Mouse (Mus musculus) MEL (cell line): ENCODE measurements around the gene Dnm1. TPM values are rescaled to one million over a fixed set of nuclear protein-coding genes. Genes with fewer than 3 reads are reported as not detected.

ENCODE experiments used
- DNase-seq: peaks from one replicate; pipeline ENCODE4 v3.0.0; 2011; ENCODE audit warnings: low read depth, low spot score
- H3K27ac ChIP-seq: 2 replicates; pipeline ENCODE4 v1.5.1; 2012; ENCODE audit warnings: low read depth, mild to moderate bottlenecking, control low read depth, low read length, moderate library complexity; ENCODE audit not compliant: control insufficient read depth
- H3K27me3 ChIP-seq, 2 experiments: fragments of 150-350 bp in 1 of 2; sonication (generic) in 1 of 2; 2 replicates each; pipeline ENCODE4 v1.6.1; 2012; ENCODE audit warnings: low read length in 2 of 2, mild to moderate bottlenecking in 2 of 2, improper control_type of control experiment in 1 of 2, moderate library complexity in 1 of 2; ENCODE audit not compliant: insufficient read depth in 2 of 2, control insufficient read depth in 1 of 2
- H3K36me3 ChIP-seq, 2 experiments: 2 replicates each; pipeline ENCODE4 v1.6.1; 2012 to 2014; ENCODE audit warnings: low read length in 2 of 2, improper control_type of control experiment in 1 of 2, inconsistent platforms in 1 of 2, mild to moderate bottlenecking in 1 of 2; ENCODE audit not compliant: insufficient read depth in 2 of 2, control insufficient read depth in 1 of 2
- H3K4me1 ChIP-seq, 2 experiments: fragments of 150-350 bp in 1 of 2; sonication (generic) in 1 of 2; 2 replicates each; pipeline ENCODE4 v1.6.1; 2012; ENCODE audit warnings: low read length in 2 of 2, improper control_type of control experiment in 1 of 2, mild to moderate bottlenecking in 1 of 2; ENCODE audit not compliant: insufficient read depth in 2 of 2, control insufficient read depth in 1 of 2
- H3K4me3 ChIP-seq, 2 experiments: fragments of 150-350 bp in 1 of 2; sonication (generic) in 1 of 2; 2 replicates each; pipeline ENCODE4 v1.5.1; 2012; ENCODE audit warnings: low read depth in 2 of 2, low read length in 2 of 2, mild to moderate bottlenecking in 2 of 2, moderate library complexity in 2 of 2, control low read depth in 1 of 2, improper control_type of control experiment in 1 of 2; ENCODE audit not compliant: control insufficient read depth in 1 of 2, insufficient read depth in 1 of 2
- H3K79me2 ChIP-seq: 2 replicates; pipeline ENCODE4 v1.6.1; 2012; ENCODE audit warnings: mild to moderate bottlenecking, low read length, moderate library complexity; ENCODE audit not compliant: control insufficient read depth, poor library complexity, insufficient read depth
- H3K9ac ChIP-seq: 2 replicates; pipeline ENCODE4 v1.6.1; 2012; ENCODE audit warnings: low read depth, mild to moderate bottlenecking, control low read depth, low read length, moderate library complexity; ENCODE audit not compliant: control insufficient read depth, poor library complexity, severe bottlenecking
- H3K9me3 ChIP-seq: fragments of 150-350 bp; sonication (generic); replicated peaks from 2 replicates; pipeline ENCODE4 v1.6.1; 2012; ENCODE audit warnings: mild to moderate bottlenecking, low read length, improper control_type of control experiment, moderate library complexity; ENCODE audit not compliant: insufficient read depth
- BHLHE40 ChIP-seq: IDR thresholded peaks from 2 replicates; pipeline ENCODE4 v1.6.1; 2012; ENCODE audit warnings: low read depth, mild to moderate bottlenecking, inconsistent platforms, low read length, improper control_type of control experiment, borderline replicate concordance
- CHD1 ChIP-seq: IDR thresholded peaks from 2 replicates; pipeline ENCODE4 v1.6.1; 2012; ENCODE audit warnings: low read depth, mild to moderate bottlenecking, inconsistent platforms, low read length, improper control_type of control experiment
- CTCF ChIP-seq, 3 experiments: IDR thresholded peaks in 2 of 3; conservative IDR thresholded peaks in 1 of 3; 2 replicates each; pipeline ENCODE4 v1.5.1; 2011 to 2012; ENCODE audit warnings: low read length in 3 of 3, low read depth in 2 of 3, mild to moderate bottlenecking in 2 of 3, improper control_type of control experiment in 1 of 3, inconsistent platforms in 1 of 3, mixed read lengths in 1 of 3, moderate library complexity in 1 of 3; ENCODE audit not compliant: control insufficient read depth in 1 of 3, insufficient read depth in 1 of 3, poor library complexity in 1 of 3, severe bottlenecking in 1 of 3
- ELF1 ChIP-seq: IDR thresholded peaks from 2 replicates; pipeline ENCODE4 v1.6.1; 2014; ENCODE audit warnings: low read depth, mild to moderate bottlenecking, inconsistent platforms, low read length, improper control_type of control experiment, moderate library complexity
- EP300 ChIP-seq, 2 experiments: IDR thresholded peaks; 2 replicates each; pipeline ENCODE4 v1.6.1; 2011; ENCODE audit warnings: improper control_type of control experiment in 2 of 2, low read length in 2 of 2, low read depth in 1 of 2, mild to moderate bottlenecking in 1 of 2
- ETS1 ChIP-seq: IDR thresholded peaks from 2 replicates; pipeline ENCODE4 v1.6.1; 2012; ENCODE audit warnings: low read depth, mild to moderate bottlenecking, inconsistent platforms, low read length, improper control_type of control experiment, moderate library complexity
- GABPA ChIP-seq: IDR thresholded peaks from 2 replicates; pipeline ENCODE4 v1.6.1; 2012; ENCODE audit warnings: low read depth, mild to moderate bottlenecking, inconsistent platforms, low read length, improper control_type of control experiment, moderate library complexity
- GATA1 ChIP-seq: IDR thresholded peaks from 2 replicates; pipeline ENCODE4 v1.6.1; 2011; ENCODE audit warnings: low read depth, low read length, improper control_type of control experiment
- HCFC1 ChIP-seq: IDR thresholded peaks from 2 replicates; pipeline ENCODE4 v1.6.1; 2012; ENCODE audit warnings: low read depth, mild to moderate bottlenecking, inconsistent platforms, low read length, improper control_type of control experiment, moderate library complexity
- JUND ChIP-seq: IDR thresholded peaks from 2 replicates; pipeline ENCODE4 v1.6.1; 2011; ENCODE audit warnings: low read depth, mild to moderate bottlenecking, improper control_type of control experiment, low read length
- KAT2A ChIP-seq: conservative IDR thresholded peaks from 2 replicates; pipeline ENCODE4 v1.6.1; 2012; ENCODE audit warnings: low read depth, low read length, improper control_type of control experiment, inconsistent platforms
- MAFK ChIP-seq: IDR thresholded peaks from 2 replicates; pipeline ENCODE4 v1.6.1; 2011; ENCODE audit warnings: low read depth, mild to moderate bottlenecking, low read length, improper control_type of control experiment, borderline replicate concordance
- MAZ ChIP-seq: IDR thresholded peaks from 2 replicates; pipeline ENCODE4 v1.6.1; 2012; ENCODE audit warnings: low read depth, mild to moderate bottlenecking, inconsistent platforms, low read length, improper control_type of control experiment
- MEF2A ChIP-seq: IDR thresholded peaks from 2 replicates; pipeline ENCODE4 v1.6.1; 2014; ENCODE audit warnings: low read depth, mild to moderate bottlenecking, inconsistent platforms, low read length, improper control_type of control experiment; ENCODE audit not compliant: poor library complexity, insufficient replicate concordance, severe bottlenecking; ENCODE audit errors: extremely low read depth
- MYB ChIP-seq: IDR thresholded peaks from 2 replicates; pipeline ENCODE4 v1.6.1; 2011; ENCODE audit warnings: mild to moderate bottlenecking, low read depth, low read length, improper control_type of control experiment
- NELFE ChIP-seq: IDR thresholded peaks from 2 replicates; pipeline ENCODE4 v1.6.1; 2011; ENCODE audit warnings: low read depth, low read length, improper control_type of control experiment
- NRF1 ChIP-seq: IDR thresholded peaks from 2 replicates; pipeline ENCODE4 v1.6.1; 2014; ENCODE audit warnings: low read depth, mild to moderate bottlenecking, inconsistent platforms, low read length, improper control_type of control experiment, moderate library complexity; ENCODE audit not compliant: poor library complexity, insufficient read depth, severe bottlenecking
- POLR2A ChIP-seq, 2 experiments: IDR thresholded peaks; 2 replicates each; pipeline ENCODE4 v1.6.1; 2011 to 2012; ENCODE audit warnings: low read length in 2 of 2, mild to moderate bottlenecking in 2 of 2, control low read depth in 1 of 2, improper control_type of control experiment in 1 of 2, low read depth in 1 of 2, moderate library complexity in 1 of 2; ENCODE audit not compliant: control insufficient read depth in 1 of 2, insufficient read depth in 1 of 2, poor library complexity in 1 of 2
- POLR2AphosphoS2 ChIP-seq: IDR thresholded peaks from 2 replicates; pipeline ENCODE4 v1.6.1; 2011; ENCODE audit warnings: low read length, improper control_type of control experiment
- POLR2AphosphoS5 ChIP-seq: IDR thresholded peaks from 2 replicates; pipeline ENCODE4 v1.6.1; 2012; ENCODE audit warnings: low read depth, borderline replicate concordance, mild to moderate bottlenecking, inconsistent platforms, low read length, moderate library complexity, mixed read lengths
- RAD21 ChIP-seq: IDR thresholded peaks from 2 replicates; pipeline ENCODE4 v1.6.1; 2011; ENCODE audit warnings: mild to moderate bottlenecking, low read depth, low read length, improper control_type of control experiment
- RCOR1 ChIP-seq: IDR thresholded peaks from 2 replicates; pipeline ENCODE4 v1.6.1; 2012; ENCODE audit warnings: low read depth, mild to moderate bottlenecking, inconsistent platforms, low read length, improper control_type of control experiment
- SMC3 ChIP-seq: IDR thresholded peaks from 2 replicates; pipeline ENCODE4 v1.6.1; 2011; ENCODE audit warnings: low read depth, low read length, improper control_type of control experiment
- TAL1 ChIP-seq: IDR thresholded peaks from 2 replicates; pipeline ENCODE4 v1.6.1; 2012; ENCODE audit warnings: mild to moderate bottlenecking, inconsistent platforms, low read length, moderate library complexity, mixed read lengths
- TBP ChIP-seq: IDR thresholded peaks from 2 replicates; pipeline ENCODE4 v1.8.0; 2011; ENCODE audit warnings: low read depth, low read length, improper control_type of control experiment
- TCF12 ChIP-seq: IDR thresholded peaks from 2 replicates; pipeline ENCODE4 v1.6.1; 2014; ENCODE audit warnings: low read depth, mild to moderate bottlenecking, inconsistent platforms, low read length, improper control_type of control experiment, moderate library complexity
- USF1 ChIP-seq: IDR thresholded peaks from 2 replicates; pipeline ENCODE4 v1.6.1; 2014; ENCODE audit warnings: low read depth, mild to moderate bottlenecking, inconsistent platforms, low read length, improper control_type of control experiment, moderate library complexity
- USF2 ChIP-seq, 2 experiments: IDR thresholded peaks; 2 replicates each; pipeline ENCODE4 v1.6.1; 2011 to 2012; ENCODE audit warnings: improper control_type of control experiment in 2 of 2, low read length in 2 of 2, borderline replicate concordance in 1 of 2, inconsistent platforms in 1 of 2, low read depth in 1 of 2, mild to moderate bottlenecking in 1 of 2; ENCODE audit not compliant: insufficient read depth in 1 of 2
- ZC3H11A ChIP-seq: IDR thresholded peaks from 2 replicates; pipeline ENCODE4 v1.6.1; 2012; ENCODE audit warnings: low read depth, mild to moderate bottlenecking, inconsistent platforms, low read length, improper control_type of control experiment
- ZKSCAN1 ChIP-seq: IDR thresholded peaks from 2 replicates; pipeline ENCODE4 v1.6.1; 2012; ENCODE audit warnings: low read depth, mild to moderate bottlenecking, inconsistent platforms, low read length, improper control_type of control experiment, moderate library complexity
- ZNF384 ChIP-seq: IDR thresholded peaks from 2 replicates; pipeline ENCODE4 v1.6.1; 2012; ENCODE audit warnings: low read depth, mild to moderate bottlenecking, inconsistent platforms, low read length, improper control_type of control experiment
- polyA plus RNA-seq, 2 experiments: library from polyadenylated mRNA; stranded (reverse) in 1 of 2; unstranded in 1 of 2; fragments of >175 nt in 1 of 2; fragments of >200 nt in 1 of 2; gene quantifications; 2 replicates each; pipeline versions ENCODE4 v1.2.1 to v1.2.4; 2012; ENCODE audit warnings: low replicate concordance in 2 of 2, low read depth in 1 of 2; ENCODE audit not compliant: insufficient read length in 2 of 2, insufficient read depth in 1 of 2, missing spikeins in 1 of 2
- total RNA-seq: library from RNA; depleted of rRNA; stranded (reverse); fragments of 300-350 nt; gene quantifications from 2 replicates; pipeline ENCODE4 v1.2.3, GENCODE M21; 2012

Dnm1 gene
- total and polyA plus RNA-seq, 3 experiments: 0.42 to 5.0 TPM; not detected in 1

DNA sequence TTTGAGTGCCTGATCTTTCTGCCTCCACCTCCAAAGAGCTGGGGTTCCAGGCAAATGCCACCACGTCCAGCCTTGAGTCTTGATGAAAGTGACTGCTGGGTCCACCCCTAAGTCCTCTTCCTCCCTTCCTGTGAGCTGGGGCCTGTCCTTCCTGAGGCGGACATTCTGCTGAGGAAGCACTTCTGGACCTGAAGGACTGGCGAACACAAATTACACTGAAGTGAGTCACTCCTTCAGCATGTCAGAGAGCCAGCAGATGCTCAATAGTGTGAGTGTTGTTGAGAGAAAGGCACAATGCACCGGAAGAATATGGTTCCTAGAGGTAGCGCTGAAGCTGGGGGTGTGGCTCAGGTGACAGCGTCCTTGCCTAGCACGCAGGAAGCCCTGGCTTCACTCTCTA, 27.8 kb downstream of the Dnm1 start:
- no peak overlapping the region for H3K4me3 ChIP-seq
- no peak overlapping the region for H3K9ac ChIP-seq
- TF ChIP-seq TCF12: no peak
- no peak for TF ChIP-seq NRF1
- no peak for TF ChIP-seq MYB
- TF ChIP-seq EP300 (IDR thresholded peaks at IDR 0.05; ENCODE audit: low read depth in 1 of 2, low read length in 2 of 2): no peak
- no peak for TF ChIP-seq MAZ
- TF ChIP-seq HCFC1: no peak
- TF ChIP-seq NELFE: no peak
- no peak for TF ChIP-seq CHD1
- TF ChIP-seq RCOR1: no peak
- no peak for TF ChIP-seq BHLHE40
- TF ChIP-seq ZNF384: no peak
- no peak for TF ChIP-seq POLR2AphosphoS5
- TF ChIP-seq KAT2A: no peak
- TF ChIP-seq MEF2A: no peak
- TF ChIP-seq USF1: no peak
- no peak for TF ChIP-seq GABPA
- no peak for TF ChIP-seq MAFK
- no peaks in the 10 kb centered on the region for H3K4me1 ChIP-seq
- no peak for DNase-seq
- H3K27ac ChIP-seq: no peak overlapping the region
- H3K79me2 ChIP-seq: no peaks in the 10 kb centered on the region
- no peaks in the 10 kb centered on the region for H3K36me3 ChIP-seq
- H3K27me3 ChIP-seq: peaks cover 1 to 3% of the 10 kb centered on the region in 2 experiments; a peak in 3 of 4 replicates
- H3K9me3 ChIP-seq: no peaks in the 10 kb centered on the region

DNA sequence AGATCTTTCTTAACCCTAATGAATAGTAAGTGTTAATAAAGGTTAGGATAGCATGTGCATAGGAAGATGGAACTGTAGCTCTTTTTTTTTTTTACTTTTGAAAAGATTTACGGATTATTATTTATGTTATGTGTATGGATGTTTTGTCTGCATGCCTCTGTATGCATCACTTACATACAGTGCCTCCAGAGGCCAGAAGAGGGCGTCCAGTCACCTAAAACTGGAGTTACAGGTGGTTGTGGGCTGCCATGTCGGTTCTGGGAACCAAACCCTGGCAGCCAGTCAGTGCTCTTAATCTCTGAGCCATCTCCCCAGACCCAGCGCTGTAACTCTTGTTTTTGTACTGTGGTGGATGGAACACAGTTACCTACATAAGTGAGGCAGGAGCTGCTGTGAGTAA, 28.8 kb downstream of the Dnm1 start:
- DNase-seq: peak; percentile 25
- Histone ChIP-seq H3K4me3 (no peak overlapping the region), H3K36me3 (no peaks in the 10 kb centered on the region), H3K27ac (no peak overlapping the region), H3K9ac (no peak overlapping the region), H3K4me1 (no peaks in the 10 kb centered on the region), H3K27me3 (peaks cover 1 to 3% of the 10 kb centered on the region in 2 experiments; a peak in 3 of 4 replicates), H3K79me2 (no peaks in the 10 kb centered on the region), H3K9me3 (no peaks in the 10 kb centered on the region)
- TF ChIP-seq GATA1 (no peak), POLR2AphosphoS5 (no peak), POLR2A (IDR thresholded peaks at IDR 0.05; ENCODE audit: control insufficient read depth in 1 of 2, insufficient read depth in 1 of 2, low read depth in 1 of 2, low read length in 2 of 2, poor library complexity in 1 of 2) (no peak), TCF12 (no peak), ETS1 (no peak), ZNF384 (no peak), SMC3 (peak; percentile 43; the same call in 1 of the 2 replicates), TBP (no peak), MAZ (no peak), HCFC1 (no peak), RAD21 (peak; percentile 31), ZKSCAN1 (no peak), MYB (no peak), USF1 (no peak), JUND (no peak), TAL1 (no peak), NELFE (no peak), USF2 (IDR thresholded peaks at IDR 0.05; ENCODE audit: borderline replicate concordance in 1 of 2, insufficient read depth in 1 of 2, low read depth in 1 of 2, low read length in 2 of 2) (no peak), CTCF (IDR thresholded peaks at IDR 0.05 in 2 of 3, conservative IDR thresholded peaks at IDR 0.05 in 1 of 3; ENCODE audit: control insufficient read depth in 1 of 3, insufficient read depth in 1 of 3, low read depth in 2 of 3, low read length in 3 of 3, poor library complexity in 1 of 3, severe bottlenecking in 1 of 3) (peak in 2 of 3 experiments; percentile 37 to 53; a peak in 4 of 6 replicates), POLR2AphosphoS2 (no peak), ZC3H11A (peak; percentile 38; the same call in 1 of the 2 replicates), ELF1 (no peak)
